Mouse (Mus musculus) heart, adult 2 months (tissue): ENCODE measurements at regions not wholly inside any gene's neighbourhood (a gene's known extent, or its start where the extent isn't known, plus 50 kb on each side); places are given as distances from the start of the nearest gene placed in this dataset.

ENCODE experiments used
- CTCF ChIP-seq: fragments of 200-600 bp; IDR thresholded peaks from 2 replicates; pipeline ENCODE4 v1.8.1; 2022; ENCODE audit warnings: antibody characterized with exemption, mild to moderate bottlenecking, moderate library complexity
- POLR2A ChIP-seq: fragments of 200-500 bp; IDR thresholded peaks from 2 replicates; pipeline ENCODE4 v1.6.1; 2011; ENCODE audit warnings: mild to moderate bottlenecking, low read depth, low read length, control low read depth; ENCODE audit not compliant: insufficient read depth

GRCm38 (mm10) chr8:109217326-109217725 is 276.5 kb upstream of the Pmfbp1 start:
- TF ChIP-seq CTCF (no peak), POLR2A (no peak)
